Mouse (Mus musculus) frontal cortex, postnatal 25 days (tissue): ENCODE measurements around the gene Zfp341.
A peak's percentile ranks its signal among the peaks of the same experiment; 100 is the strongest.

Experiments used
- DNase-seq, 2 experiments: peaks; one replicate each; pipeline ENCODE4 v3.0.0; 2022; ENCODE audit warnings: low spot score in 2 of 2

The Zfp341 gene

DNA sequence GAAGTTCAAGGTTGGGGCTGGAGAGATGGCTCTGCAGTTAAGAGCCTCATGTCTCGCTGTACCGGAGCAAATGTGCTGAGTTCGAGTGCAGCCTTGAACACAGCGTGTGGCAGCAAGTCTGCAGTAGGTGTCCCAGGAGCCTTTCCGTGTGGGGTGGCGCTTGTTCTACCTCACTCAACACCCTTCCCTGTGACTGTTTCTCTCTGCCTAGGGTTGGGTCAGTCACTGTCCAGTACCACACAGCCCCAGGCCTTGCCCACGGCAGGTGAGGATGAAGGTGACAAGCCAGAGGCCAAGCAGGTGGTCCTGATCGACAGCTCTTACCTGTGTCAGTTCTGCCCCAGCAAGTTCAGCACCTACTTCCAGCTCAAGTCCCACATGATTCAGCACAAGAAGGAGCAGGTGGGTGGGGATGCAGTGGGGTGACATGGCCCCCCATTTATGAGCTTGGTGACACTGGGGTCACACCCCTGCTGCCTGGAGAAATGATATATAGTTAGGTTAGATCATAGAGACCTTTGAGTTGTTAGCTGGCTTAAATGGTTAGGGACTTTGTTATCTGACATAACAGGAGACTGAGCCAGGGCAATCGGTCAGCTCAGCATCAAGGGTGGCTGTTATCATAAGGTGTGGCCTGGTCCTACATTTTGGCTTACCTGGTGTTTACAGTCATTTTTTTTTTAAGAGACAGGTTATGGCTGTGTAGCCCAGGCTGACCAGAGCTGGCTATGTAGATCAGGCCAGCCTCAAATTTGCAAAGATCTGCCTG lies 21.0 kb downstream of the Zfp341 start:
- no peak for DNase-seq

- DNase-seq = no peak
Observed at GRCm38 (mm10) chr2:154635826-154636225, 22.7 kb downstream of the Zfp341 start.

GRCm38 (mm10) chr2:154638521-154638920 lies 25.4 kb downstream of the Zfp341 start:
- no peak for DNase-seq

- no peak for DNase-seq
Observed at GRCm38 (mm10) chr2:154639115-154639514, 26.0 kb downstream of the Zfp341 start.

GRCm38 (mm10) chr2:154641176-154641575 lies 28.1 kb downstream of the Zfp341 start:
- no peak for DNase-seq

GRCm38 (mm10) chr2:154642005-154642459 lies 28.9 kb downstream of the Zfp341 start:
- no peak for DNase-seq

DNA sequence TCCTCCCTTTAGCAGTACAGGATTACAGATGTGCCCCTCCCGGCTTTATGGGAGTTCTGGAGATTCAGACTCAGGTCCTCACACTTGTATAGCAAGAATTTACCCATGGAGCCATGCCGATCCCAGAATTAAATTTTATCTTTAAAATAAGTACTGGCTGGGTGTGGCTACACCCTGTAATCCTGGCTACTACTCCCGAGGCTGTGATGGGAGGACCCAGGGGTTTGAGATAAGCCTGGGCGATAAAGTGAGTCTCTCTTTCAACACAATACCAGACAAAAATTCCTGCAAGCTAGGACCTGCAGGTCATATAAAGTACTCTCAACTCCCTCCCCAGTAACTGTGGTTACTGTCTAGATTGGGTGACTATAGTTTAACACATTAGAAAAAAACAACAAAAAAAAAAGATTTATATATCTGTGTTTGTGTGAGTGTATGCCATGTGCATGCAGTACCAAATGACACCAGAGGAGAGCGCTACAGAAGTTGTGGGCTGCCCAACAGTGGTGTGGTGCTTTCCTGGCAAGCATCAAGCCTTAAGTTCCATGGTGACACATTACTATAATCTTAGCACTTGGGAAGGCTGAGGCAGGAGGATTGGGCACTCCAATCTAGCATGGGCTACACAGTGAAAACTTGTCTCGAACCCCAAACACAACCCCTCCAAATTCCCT lies 29.8 kb downstream of the Zfp341 start:
- no peak for DNase-seq

DNA sequence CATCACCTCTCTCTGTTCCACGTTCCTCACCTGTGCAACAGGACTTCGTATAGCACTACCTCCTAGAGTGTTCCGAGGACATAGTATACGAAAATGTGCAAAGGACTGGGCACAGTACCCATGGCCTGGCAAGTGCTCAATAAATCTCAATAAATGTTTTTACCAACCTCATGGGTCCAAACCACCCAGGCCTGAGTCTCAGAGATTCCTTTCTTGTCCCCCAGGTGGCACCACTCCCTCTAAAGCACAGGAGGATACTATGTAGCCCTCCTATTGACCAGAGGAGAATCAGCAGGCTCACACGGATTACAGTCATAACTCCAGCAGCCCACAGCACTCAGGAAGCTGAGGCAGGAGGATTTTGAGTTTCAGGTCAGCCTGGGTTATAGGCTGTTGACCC lies 33.5 kb downstream of the Zfp341 start:
- peak in 1 of 2 experiments; percentile 30 for DNase-seq

DNA sequence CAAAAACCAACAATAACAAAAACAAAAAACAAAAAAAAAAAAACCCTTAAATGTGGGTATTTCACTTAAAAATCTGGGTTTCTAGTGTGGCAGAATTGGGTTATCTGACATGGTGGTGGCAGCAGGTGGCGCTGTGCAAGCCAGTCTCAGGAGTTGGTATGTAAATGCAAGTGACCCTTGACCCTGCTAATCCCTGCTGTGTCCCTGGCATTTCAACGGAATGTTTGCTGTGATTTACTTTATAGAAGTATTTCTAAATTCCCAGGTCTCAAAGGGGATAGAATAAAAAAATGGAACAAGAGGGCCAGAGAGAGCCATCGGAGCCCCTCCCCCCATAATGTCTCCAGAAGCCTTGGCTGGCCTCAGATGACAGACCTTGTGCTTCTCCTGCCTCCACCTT lies 35.0 kb downstream of the Zfp341 start:
- no peak for DNase-seq

GRCm38 (mm10) chr2:154650404-154650803 lies 37.3 kb downstream of the Zfp341 start:
- no peak for DNase-seq

DNA sequence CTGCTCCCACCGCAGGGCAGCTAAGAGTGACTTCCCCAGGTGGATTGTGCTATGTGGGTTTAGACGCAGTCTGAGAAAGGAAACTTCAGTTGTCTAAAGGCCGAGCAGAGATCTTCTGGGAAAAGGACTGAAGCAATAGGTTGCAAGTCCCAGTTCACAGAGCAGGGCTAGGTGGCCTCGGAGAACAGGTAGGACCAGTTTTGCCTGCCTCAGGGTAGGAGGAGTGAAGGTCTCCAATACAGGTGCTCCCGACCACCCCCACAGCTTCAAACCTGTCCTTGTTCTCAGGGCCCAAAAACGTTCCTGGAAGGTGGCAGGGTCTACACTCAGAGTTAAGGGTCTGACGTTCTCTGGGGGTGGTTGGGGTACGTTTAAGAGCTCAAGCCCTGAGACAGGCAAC lies 38.3 kb downstream of the Zfp341 start, which contains the start of gene Chmp4b:
Gene Chmp4b (plus strand): TSS at position 343 of the 400 bp plus-strand sequence.
- DNase-seq = no peak

GRCm38 (mm10) chr2:154654976-154655375 lies 41.9 kb downstream of the Zfp341 start:
- DNase-seq = no peak

- DNase-seq = no peak
Observed at GRCm38 (mm10) chr2:154655878-154656414, 42.8 kb downstream of the Zfp341 start.

GRCm38 (mm10) chr2:154656710-154657485 lies 43.8 kb downstream of the Zfp341 start:
- DNase-seq = peak; percentile 86 to 96

DNA sequence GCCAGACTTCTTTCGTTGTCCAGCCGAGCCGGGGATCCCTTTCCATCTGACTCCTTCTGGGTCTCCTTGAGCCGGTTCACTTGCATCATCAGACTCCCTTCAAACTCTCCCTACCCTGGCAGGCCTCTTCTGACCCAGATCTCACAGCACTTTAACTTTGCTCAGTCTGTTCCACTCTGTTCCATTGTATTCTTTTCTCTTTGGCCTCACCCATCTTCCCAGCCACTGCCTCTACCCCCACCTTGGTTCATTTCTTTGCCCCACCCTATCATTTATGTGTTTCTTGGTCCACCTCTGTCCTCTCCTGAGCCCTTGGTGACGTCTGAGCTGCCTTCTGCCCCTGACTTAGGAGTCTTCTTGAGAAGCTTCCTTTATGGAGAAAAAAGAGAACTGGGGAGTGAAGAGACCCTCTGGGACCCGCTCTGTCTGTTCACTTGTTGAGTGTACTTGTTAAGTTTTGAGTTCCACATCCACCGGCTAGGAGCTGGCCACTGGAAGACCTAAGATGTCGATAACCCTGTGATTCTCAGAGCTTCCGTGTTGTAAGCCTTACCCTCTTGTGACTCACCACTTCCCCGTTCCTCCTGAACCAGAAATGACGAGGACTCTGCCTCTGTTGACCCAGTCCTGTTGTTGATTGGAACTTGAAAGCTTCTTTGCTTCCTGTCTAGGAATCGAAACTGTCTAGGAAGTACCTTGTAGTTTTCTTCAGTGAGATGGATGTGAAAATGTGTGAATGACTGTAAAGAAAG lies 44.6 kb downstream of the Zfp341 start:
- DNase-seq = no peak

DNA sequence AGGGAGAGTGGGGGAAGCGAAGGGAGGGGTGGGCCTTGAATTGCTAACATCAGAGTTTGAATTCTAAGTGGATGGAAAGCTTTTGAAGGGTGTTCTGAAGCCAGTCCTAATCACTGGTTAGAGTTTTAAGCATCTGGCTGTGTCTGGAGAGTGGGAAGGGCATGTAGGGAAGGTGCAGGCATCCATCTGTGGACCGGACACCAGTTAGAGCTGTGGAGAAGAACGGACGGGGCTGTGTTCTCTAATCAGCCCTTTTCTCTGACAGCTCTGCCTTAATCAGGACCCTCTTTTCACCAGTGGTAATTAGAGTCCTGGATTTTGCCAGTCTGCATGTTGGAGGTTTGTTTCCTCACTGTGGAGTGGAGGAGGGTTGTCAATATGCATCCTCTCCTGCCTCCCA lies 46.0 kb downstream of the Zfp341 start:
- no peak for DNase-seq

- no peak for DNase-seq
Observed at GRCm38 (mm10) chr2:154659531-154660074, 46.5 kb downstream of the Zfp341 start.

DNA sequence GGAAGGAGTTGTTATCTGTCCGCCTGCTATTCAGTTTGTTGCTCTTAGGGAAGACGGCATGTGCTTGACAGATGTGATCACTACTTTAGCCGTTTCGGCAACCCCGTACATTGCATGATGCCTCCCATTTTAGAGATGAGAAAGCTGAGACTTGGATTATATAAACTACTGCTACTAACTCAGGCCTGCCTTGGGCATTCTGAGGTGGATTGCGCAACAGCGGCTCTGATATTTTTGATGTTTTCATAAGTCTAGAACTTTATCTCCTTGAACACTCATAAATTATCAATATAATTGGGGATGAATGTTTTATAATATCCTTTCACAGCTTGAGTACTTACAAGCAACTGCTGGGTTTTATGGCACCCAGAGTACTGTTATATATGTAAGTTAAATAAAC lies 55.6 kb downstream of the Zfp341 start:
- no peak for DNase-seq

GRCm38 (mm10) chr2:154670106-154670505 lies 57.0 kb downstream of the Zfp341 start:
- no peak for DNase-seq

- no peak for DNase-seq
Observed at GRCm38 (mm10) chr2:154670741-154671140, 57.6 kb downstream of the Zfp341 start.

DNA sequence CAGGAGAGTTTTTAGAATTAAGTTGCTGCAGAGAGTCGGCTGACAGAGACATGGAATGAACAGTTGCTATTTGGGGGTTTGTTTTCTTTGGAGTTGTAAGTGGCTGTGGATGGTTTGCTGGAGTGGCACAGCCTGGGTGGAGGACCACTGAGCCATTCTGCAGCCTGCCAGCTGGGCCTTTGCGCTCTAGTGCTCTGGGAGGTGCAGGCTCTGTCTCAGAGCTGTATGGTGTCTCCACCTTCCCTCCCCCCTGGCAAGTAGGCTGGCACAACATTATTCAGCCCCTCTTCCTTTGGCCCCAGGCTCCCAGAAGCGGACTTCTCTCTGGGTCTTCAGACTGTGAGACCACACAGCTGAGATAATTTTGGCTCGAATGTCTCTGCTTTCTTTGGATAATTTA lies 60.9 kb downstream of the Zfp341 start:
- DNase-seq = no peak
